Mouse (Mus musculus): Measurements from ENCODE around the gene Ubald1.

DNA sequence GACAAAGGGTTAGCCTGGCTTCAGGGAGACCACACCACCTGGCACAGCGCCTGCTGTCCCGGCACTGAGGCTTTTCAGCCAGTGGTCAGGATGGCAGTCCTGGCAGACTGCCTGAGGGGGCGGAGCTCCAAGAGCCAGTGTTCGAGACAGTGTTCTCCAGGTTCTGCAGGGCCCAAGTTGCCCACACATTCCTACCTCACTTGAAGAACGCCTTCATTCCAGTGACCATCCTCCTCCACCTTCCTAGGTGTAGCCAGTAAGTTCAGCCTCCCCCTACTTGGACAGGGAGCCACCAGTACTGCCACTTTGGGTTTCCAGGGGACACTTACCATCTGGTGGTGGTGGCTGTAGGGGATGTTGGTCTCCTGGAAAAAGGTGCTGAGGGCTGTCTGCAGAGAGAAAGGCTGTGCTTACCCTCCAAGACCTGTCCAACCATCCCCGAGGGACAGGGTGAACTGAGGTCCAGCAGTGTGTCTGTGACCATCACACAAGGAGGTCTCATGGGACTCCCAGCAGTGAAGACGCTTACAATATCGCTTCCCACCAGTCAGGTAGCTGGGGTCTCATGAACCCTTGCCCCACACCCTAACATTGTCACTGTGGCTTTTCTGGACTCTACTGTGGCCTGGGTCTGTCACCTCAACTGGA is 4.0 kb downstream of the Ubald1 start:
- TF ChIP-seq POLR2A (IDR thresholded peaks at IDR 0.05; ENCODE audit: borderline replicate concordance, low read depth, low read length) (no peak), CTCF (IDR thresholded peaks at IDR 0.05; ENCODE audit: low read depth, low read length) (no peak)

Measured in bone marrow macrophage, adult 2 months (primary cell).